Mouse (Mus musculus) ovary, postnatal 14 days (tissue): ENCODE measurements around the gene Mrps2.
"Not testable (repeated sequence)": the region's sequence is repeated elsewhere in the genome, so short reads cannot be mapped to it uniquely, and the experiment has no call there.

ENCODE experiments used
- DNase-seq: peaks from one replicate; pipeline ENCODE4 v3.0.0; 2022; ENCODE audit warnings: low spot score

The Mrps2 gene

DNA sequence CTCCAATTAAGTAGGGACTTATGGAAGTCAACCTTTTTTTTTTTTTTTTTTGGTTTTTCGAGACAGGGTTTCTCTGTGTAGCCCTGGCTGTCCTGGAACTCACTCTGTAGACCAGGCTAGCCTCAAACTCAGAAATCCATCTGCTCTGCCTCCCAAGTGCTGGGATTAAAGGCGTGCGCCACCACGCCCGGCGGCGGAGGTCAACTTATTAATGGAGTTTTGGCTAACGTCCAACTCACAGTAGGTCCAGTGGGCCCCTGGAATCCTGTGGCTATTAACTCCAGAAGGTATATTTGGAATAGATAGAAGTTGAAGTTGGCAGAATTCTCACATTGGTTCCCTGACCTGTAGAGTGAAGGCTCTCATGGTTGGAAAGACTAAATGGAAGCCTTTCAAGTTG, 4.1 kb downstream of the Mrps2 start:
- not testable (repeated sequence) for DNase-seq

DNA sequence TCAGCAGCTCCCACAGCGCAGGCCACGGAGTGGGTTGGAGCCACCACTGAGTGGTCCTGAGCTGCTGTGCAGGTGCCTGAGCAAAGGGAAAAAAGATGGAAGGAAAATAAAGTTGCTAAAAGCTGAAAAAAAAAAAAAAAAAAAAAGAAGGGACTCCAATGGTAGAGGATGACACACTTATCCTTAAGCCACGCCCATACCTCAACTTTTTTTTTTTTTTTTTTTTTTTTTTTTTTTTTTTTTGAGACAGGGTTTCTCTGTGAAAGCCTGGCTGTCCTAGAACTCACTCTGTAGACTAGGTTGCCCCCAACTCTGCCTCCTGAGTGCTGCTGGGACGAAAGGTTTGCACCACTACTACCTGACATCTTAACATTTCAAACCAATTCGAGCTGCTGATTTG, 10.1 kb downstream of the Mrps2 start:
- not testable (repeated sequence) for DNase-seq

DNA sequence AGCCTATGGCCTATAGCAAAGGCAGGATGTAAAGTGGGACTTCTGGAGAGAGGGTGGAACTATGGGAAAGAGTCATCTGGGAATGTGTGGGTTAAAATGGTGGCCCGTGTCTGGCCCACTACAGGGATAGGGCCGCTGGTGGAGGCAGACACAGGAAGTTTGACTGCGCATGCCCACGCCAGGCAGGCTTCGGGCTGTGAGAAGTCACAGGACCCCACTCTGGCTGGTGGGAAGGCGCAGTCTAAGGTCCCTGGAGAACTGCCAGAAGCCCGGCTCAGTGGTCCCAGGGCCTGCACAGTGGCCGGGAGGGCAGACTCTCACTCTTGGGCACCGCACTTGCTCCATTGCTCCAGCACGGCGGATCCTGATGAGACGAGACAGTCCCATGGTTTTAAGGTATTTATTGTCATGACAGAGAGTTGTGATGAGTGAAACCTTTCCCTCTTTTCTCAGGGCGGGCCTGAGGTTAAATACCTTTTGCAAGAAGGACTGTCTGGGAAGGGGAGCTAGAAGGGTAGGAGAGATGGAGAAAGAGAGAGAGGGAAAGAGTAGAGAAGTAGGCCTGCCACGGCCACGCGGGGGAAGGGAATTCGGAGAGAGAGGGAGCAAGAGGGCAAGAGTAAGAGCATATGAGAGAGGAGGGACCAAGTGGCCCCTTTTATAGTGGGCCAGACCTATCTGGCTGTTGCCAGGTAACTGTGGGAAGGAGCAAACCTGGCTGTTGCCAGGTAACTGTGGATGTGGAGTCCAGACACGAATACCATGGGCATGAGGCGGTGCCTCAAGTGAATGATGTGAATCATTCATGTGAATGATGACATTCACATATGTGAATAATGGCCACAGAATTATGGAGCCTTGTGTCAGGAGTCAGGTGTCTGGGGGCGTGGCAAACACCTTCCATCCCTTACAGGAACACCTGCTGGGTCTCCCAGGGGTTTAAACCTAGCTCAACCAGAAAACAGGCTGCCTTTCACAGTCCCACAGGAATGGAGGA, 11.6 kb downstream of the Mrps2 start:
- no peak for DNase-seq

DNA sequence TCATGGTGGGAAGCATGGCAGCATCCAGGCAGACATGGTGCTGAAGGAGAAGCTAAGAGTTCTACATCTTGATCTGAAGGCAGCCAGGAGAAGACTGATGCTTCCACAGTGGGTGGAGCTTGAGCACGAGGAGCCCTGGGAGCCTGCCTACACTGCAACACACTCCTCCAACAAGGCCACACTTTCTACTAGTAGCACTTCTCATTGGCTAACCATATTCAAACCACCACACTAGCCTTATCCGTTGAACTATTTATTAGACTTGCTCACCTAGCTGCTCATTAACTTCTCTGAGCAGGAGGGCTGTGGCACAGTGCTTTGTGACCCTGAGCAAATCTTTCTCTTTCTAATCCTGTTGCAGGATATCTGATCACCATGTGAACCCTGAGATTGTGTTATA, 16.0 kb downstream of the Mrps2 start:
- no peak for DNase-seq

DNA sequence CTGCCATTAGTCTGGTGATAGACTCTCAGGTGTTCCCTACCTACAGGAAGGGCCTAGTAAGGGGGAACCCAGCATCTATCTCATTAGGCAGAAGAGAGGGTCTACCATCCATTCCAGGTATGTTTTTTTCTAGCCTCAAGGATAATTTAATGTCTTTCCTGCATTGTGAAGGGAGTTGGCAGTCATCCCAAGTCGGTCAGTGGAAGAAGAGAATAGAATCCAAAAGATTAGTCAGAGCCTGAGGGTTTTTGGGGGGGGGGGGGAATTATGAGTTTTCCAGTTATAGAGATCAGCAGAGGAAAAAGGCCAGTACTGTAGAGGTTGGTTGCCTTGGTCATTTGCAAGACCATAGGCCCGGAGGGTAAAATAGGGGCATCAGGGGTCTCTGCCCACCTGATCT, 26.7 kb downstream of the Mrps2 start:
- no peak for DNase-seq

DNA sequence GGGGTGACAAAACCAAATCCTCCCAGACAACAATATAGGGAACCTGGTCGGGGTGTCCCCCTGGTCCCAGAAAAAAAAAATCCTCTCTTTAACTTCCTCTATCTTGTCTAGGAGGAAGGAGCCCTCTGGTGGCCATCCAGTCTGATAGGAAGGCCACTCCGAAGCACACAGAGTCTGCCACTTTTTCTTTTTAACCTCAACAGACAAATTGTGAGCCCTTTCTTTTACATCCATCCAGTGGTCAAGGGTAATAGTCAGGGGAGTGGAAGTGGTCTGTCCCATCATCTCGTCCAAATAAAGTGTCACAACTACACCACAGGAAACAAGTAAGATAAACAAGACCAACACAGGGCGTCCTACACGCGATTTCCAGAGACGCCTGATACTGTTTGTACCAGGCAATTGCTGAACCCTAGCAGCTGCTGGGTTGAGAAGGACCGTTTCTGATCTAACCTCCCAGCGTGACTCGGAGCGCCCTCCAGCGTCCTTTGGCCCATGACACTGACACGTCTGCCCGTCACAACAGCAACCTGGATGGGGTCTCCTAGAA, 27.4 kb downstream of the Mrps2 start:
- DNase-seq: no peak

DNA sequence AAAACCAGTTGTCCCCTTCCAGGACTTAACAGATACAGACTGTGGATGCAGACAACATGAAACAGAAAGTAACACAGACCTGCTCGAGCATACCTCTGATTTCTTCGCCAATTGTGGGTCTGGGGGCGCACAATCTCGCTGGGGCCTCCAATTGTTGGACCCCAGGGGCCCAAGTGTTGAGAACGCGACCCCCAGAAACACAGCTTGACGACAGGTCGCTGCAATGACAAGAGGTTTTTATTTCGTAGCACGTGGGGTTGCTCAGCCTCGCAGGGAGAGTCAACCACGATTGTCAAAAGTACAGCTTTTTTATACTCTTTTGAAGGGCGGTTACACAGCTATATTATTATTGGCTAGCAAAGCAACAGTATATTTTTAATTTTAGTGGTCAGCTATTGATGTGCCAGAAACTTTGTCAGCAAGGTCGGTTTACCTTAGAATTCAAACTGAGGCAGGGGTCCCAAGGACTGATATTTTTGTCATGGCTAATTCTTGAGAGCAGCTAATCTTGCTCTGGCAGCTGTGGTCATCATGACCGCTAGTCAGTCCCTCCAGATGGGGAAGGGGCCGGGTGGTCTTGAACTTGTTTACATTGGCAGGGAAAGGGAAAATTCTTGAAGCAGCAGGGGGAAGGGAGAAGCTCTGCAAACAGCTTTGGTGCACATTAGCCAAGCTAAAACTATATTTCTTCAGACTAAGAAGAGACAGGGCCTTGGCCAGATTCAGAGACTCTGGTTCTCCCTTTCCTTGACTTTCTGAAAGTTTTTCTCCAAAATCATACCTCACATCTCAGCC, 28.1 kb downstream of the Mrps2 start:
- DNase-seq: no peak

DNA sequence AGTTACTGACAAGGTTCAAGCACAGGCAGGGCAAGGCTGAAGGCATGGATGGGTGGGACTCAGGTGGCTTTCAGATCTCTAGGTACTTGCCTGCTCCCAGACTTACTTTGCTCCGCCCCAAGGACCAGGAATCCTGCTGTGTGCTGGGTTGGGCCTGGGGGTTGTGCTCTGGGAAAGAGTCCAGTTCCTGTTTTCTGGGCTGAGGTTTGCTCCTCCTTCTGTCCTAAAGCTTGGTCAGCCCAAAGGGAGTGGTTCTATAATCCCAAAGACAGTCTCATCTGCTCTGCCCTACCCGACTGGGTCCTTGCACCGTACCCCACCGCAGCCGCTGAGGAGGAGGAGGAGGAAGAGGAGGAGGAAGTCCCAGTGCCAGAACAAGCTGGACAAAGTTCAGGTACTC, 28.8 kb downstream of the Mrps2 start, which contains the start of gene Gbgt1:
TSS of gene Gbgt1 (plus strand) at position 221 of the 400 bp plus-strand sequence.
- no peak for DNase-seq

DNA sequence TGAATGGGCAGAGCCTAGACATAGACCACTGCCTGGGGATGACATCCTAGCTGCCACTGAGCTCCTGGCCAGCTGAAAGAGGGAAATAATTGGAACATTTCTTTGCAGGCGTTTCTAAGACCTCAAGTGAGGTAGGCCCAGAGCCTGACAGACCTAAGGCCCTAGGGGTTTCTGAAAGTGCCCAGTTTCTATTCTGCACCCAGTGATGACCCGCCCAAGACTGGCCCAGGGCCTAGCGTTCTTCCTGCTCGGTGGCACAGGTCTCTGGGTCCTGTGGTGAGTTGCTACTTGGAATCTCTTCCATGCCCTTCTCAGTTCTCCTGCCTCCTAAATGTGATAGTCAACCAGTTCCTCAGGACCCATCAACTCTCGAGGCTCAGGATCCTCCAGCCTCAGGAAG, 29.7 kb downstream of the Mrps2 start:
- no peak for DNase-seq

DNA sequence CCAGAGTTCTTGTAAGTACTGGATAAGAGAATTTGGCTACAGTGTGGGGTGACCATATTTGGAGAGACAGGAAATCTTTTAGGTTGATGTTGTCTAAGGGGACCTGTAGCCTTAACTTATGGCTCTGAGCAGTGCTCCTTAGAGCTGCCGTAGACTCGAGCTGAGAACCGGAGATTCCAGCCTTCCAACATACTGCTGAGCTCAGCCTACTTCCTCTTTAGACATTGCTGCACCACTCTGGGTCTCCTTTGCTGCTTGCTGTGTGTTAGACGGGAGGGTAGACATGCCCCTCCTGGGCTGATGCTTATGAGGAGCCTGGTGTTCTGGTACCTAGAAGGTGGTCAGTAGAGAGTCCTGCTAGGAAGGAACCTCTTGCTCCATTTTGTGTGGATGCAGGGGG, 30.6 kb downstream of the Mrps2 start:
- DNase-seq: no peak

DNA sequence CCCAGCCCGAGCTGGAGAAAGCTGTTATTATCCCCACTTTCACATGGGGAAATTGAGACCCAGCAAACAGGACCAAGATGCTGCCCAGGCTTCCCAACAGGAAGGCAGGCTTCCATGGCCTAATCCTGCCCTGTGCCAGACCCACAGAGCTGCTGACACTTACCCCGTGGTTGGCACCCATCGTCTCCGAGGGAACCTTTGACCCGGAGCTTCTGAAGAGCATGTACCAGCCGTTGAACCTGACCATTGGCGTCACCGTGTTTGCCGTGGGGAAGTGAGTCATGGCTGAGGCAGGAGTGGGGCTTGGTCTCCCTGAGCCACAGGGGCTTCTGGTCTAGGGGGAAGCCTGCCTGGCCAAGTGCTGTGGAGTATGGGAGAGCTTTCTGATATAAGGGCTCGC, 35.1 kb downstream of the Mrps2 start:
- DNase-seq: no peak

DNA sequence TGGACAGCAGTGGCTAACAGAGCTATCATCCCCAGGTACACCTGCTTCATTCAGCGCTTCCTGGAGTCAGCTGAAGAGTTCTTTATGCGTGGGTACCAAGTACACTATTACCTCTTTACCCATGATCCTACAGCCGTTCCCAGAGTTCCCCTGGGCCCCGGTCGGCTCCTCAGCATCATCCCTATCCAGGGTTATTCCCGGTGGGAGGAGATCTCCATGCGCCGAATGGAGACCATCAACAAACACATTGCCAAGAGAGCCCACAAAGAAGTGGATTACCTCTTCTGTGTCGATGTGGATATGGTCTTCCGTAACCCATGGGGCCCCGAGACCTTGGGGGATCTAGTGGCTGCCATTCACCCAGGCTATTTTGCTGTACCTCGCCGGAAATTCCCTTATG, 36.8 kb downstream of the Mrps2 start:
- no peak for DNase-seq

DNA sequence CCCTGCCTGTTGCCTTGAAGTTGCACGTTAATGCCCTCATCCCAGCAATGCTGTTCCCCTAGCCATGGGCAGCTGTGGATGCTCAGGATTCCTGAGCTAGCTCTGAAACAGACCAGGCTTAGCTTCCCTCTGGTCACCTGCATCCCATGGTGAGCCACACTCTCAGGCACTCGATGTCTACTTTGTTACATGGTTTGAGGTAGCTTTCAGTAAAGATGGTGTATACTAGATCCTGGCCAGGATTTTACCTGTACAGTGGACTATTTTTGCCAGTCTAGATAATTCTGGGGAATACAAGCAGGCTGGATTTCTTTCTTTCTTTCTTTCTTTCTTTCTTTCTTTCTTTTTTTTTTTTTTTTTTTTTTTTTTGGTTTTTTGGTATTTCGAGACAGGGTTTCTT, 37.9 kb downstream of the Mrps2 start, which contains the start of gene Gm10134:
TSS of gene Gm10134 (plus strand) at position 301 of the 400 bp plus-strand sequence.
- no peak for DNase-seq

DNA sequence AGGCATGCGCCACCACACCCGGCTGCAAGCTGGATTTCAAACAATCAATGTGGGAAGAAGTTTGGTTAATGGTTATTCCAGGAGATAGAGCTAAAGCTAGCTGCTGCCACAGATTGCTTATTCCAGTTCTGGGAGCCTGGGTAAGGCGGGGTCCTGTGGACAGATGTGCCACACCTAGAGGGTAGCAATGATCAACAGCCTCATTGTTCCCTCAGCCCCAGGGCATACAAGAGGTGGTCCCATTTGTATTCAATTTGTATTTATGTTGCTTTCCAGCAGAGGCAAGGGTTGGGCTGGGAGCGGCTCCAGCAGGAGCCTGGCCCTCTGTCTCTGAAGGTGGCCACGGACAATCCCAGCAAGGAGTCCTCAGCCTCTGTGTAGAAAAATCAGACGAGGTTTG, 38.4 kb downstream of the Mrps2 start:
- DNase-seq: no peak

DNA sequence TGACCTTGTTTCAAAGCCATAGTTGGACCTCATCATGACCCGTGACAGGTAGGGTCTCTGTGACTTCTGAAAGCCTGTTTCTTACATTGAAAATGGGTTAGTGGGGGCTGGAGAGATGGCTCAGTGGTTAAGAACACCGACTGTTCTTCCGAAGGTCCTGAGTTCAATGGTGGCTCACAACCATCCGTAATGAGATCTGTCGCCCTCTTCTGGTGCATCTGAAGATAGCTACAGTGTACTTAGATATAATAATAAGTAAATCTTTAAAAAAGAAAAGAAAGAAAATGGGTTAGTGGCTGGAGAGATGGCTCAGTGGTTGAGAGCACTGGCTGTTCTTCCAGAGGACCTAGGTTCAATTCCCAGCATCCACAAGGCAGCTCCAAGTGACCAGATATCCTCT, 43.7 kb downstream of the Mrps2 start:
- DNase-seq: not testable (repeated sequence)

DNA sequence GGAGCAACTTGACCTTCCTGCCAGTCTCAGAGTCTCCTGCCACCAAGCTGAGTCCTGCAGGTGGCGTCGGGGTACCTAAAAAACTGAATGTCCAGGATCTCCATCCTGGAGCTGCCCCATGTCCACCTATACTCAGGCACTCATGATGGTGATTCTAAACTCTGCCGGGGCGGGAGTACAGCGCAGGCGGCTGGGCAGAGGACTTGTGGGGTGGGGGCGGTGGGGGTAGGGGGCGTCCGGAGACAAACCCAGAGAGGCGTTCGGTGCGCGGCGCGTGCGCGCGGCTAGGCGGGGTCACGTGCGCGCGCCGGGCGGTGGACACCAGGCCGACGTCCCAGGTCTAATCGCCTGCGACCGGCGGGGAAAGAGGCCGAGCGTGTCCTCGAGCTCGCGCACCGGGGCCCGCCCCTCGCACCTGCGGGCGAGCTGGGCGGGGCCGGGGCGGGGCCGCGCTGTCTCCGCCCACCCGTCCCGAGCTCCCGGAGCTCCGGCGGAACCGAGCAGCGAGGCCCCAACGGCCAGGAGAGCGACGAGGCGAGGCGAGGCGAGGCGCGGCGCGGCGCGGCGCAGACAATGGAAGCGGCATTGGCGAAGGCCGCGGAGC, 45.0 kb downstream of the Mrps2 start, which contains the start of gene Ralgds:
TSS of gene Ralgds (plus strand) at position 328 of the 604 bp plus-strand sequence.
- peak; percentile 48 for DNase-seq

DNA sequence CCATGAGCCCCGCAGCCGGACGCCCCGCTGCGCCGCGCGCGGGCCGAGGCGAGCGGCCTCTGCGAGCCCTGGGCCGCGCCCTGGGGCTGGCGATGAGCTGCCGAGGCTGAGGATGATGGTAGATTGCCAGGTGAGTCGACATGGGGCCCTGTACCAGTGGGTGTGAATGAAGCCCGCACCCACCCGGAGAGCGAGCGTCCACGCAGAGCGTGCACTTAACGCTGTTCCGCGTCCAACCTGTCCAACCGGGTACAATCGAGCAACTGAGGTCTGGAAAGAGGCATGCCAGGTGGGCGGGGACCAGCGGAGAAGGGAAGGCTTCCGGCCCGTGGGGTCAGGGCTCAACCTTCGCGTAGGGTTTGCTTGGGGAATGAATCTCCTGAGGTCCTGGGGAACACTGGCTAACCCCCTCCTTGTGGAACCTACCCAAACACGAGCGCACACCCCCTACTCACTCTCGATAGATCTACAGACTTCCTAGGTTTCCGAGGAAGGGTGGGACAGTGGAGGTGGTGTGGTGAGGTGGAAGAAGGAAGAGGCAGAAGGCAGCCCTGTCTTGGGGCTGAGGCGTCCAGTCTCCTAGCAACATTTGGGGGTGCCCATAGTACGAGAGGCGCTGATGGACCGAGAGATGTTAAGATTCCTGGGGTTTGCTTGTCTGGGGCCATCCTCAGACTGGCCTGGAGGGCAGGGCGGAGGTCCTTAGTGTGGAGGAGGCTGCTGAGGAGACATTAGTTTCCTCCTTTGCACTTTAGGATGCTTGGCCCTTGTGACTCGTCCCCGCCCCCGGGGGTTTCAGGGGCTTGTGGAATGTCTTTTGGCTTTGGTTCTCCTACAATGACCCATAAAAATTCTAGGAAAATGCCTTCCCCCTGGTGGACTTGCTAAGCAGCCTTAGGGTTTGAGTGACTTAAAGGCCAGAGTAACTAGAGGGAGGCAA, 45.8 kb downstream of the Mrps2 start:
- DNase-seq: no peak

DNA sequence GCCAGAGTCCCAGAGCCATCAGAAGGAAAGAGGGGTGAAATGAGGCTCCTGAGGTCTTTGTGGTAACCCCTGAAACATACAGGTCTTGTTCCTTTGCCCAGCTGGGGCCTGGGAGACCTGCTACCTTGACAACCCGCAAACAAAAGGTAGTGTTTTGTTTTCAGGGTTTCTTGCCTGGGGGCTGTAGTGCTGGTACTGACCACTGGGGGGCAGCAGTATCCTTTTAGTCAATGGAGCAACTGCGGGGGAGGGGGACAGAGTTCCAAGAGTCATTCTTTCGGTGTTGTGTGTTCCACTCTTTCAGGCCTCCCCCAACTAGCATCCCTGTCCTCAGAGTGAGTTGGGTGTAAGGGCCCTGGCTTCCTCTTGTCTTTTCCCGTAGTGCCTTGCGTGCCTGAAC, 46.6 kb downstream of the Mrps2 start:
- DNase-seq: peak; percentile 87

DNA sequence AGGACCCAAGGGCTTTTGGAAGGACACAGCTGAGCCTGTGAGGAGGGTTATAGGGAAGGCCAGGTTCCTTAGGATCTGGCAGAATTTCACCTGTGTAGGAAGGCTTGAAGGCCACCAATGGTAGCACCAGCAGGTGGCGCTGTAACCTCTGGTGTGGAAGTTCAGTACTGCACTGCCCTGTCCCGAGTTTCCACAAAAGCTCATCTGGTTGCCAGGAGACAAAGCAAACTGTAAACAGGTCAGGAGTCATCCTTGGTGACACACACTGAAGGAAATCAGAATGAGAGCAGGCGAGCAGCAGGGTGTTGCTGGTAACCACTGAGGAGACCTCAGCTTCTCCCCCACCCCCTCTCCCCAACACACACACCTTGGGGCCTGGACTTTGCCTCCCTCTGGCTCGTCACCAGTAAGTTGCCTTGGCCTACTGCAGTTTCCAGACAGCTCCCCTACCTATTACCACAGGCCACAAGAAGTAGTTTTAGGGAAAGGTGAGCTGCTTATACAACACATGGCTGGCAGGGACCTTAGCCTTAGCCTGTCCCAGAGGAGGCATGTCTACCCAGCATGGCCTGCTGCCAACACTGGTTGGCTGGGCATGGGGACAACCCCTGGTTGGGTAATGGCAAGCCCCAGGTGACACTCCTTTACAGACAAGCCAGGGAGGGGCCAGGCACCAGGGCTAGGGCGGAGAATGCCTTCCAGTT, 49.5 kb downstream of the Mrps2 start:
- peak; percentile 70 for DNase-seq

DNA sequence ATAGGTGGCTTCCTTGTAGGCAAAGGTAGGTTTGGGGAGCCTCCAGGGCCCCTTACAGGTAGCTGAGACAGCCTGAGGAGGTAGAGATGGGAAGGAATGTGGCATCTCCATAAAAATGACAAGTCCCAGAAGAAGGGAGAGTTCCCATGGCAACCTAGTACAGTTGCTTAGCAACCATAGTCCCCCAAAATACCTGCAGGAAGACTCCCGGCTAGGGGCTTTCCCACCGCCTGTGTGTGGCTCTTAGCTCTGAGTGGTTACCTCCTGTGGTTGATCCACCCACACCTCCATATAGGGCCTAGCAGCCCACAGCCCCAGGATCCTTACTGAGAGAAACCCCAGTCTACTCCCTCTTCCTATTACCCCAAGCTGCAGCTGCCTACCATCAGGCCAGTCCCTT, 50.4 kb downstream of the Mrps2 start:
- no peak for DNase-seq
